Mouse (Mus musculus) stomach, embryonic 14.5 days (tissue): Measurements from ENCODE around the gene Spata5. TPM values are rescaled to one million over a fixed set of nuclear protein-coding genes. Genes with fewer than 3 reads are reported as not detected.

ENCODE experiments used
- ATAC-seq: fragments of 200-750 bp; cut with Nextera tagmentation; 2 replicates; pipeline ENCODE4 v1.8.0; 2017; ENCODE audit warnings: low read depth, moderate TSS enrichment; ENCODE audit not compliant: insufficient number of reproducible peaks, insufficient read depth, low FRiP score
- H3K27ac ChIP-seq: fragments of 300-500 bp; sonication (generic); 2 replicates; pipeline ENCODE4 v1.5.1; 2014; ENCODE audit warnings: mild to moderate bottlenecking, low read length, moderate library complexity, mixed read lengths
- H3K27me3 ChIP-seq: fragments of 300-500 bp; sonication (generic); 2 replicates; pipeline ENCODE4 v1.6.1; 2014; ENCODE audit warnings: low read length, control low read depth, mixed read lengths; ENCODE audit not compliant: control insufficient read depth, insufficient read depth
- H3K36me3 ChIP-seq: fragments of 300-500 bp; sonication (generic); 2 replicates; pipeline ENCODE4 v1.6.1; 2014; ENCODE audit warnings: mild to moderate bottlenecking, control low read depth, low read length, moderate library complexity, mixed read lengths; ENCODE audit not compliant: control insufficient read depth, insufficient read depth
- H3K4me1 ChIP-seq: fragments of 300-500 bp; sonication (generic); 2 replicates; pipeline ENCODE4 v1.6.1; 2014; ENCODE audit warnings: low read length, control low read depth, mixed read lengths; ENCODE audit not compliant: control insufficient read depth, insufficient read depth
- H3K4me2 ChIP-seq: fragments of 300-500 bp; sonication (generic); replicated peaks from 2 replicates; pipeline ENCODE4 v1.6.1; 2014; ENCODE audit warnings: low read depth, low read length, control low read depth
- H3K4me3 ChIP-seq: fragments of 300-500 bp; sonication (generic); 2 replicates; pipeline ENCODE4 v1.5.1; 2014; ENCODE audit warnings: low read depth, low read length, control low read depth
- H3K9ac ChIP-seq: fragments of 300-500 bp; sonication (generic); replicated peaks from 2 replicates; pipeline ENCODE4 v1.6.1; 2014; ENCODE audit warnings: low read depth, mild to moderate bottlenecking, control low read depth, low read length, moderate library complexity, mixed read lengths
- H3K9me3 ChIP-seq: fragments of 300-500 bp; sonication (generic); 2 replicates; pipeline ENCODE4 v1.6.1; 2016; ENCODE audit warnings: low read depth, low read length, control low read depth; ENCODE audit not compliant: control insufficient read depth
- WGBS: fragments of 180-500 bp; shearing (Covaris S2); extraction: QIAGEN DNeasy Blood & Tissue Kit; methylation state at CpG from one replicate; pipeline ENCODE4 v1.1.7; 2014; 5-methylcytosine and 5-hydroxymethylcytosine counted together
- polyA plus RNA-seq: library from polyadenylated mRNA; unstranded; fragments of >200 nt; fragmentation: Nextera tagmentation; extraction: Ambion mirVana; gene quantifications from 2 replicates; pipeline ENCODE4 v1.2.1, GENCODE M21; 2014

Gene Spata5
- polyA plus RNA-seq, 1 experiment from 2014 or later = 40.8 TPM

GRCm38 (mm10) chr3:37613722-37614121 lies 194.0 kb downstream of the Spata5 start:
- Histone ChIP-seq H3K27me3 (no peaks in the 10 kb centered on the region), H3K9me3 (no peaks in the 10 kb centered on the region), H3K27ac (no peak overlapping the region), H3K4me1 (no peaks in the 10 kb centered on the region), H3K4me2 (no peak overlapping the region), H3K36me3 (no peaks in the 10 kb centered on the region), H3K9ac (no peak overlapping the region), H3K4me3 (no peak overlapping the region)
- WGBS = 68% methylated on average over 10 of the region's 10 CpGs
- ATAC-seq = no peak; the same call in 1 of the 2 replicates

- Histone ChIP-seq H3K36me3 (no peaks in the 10 kb centered on the region), H3K4me3 (no peak overlapping the region), H3K4me2 (no peak overlapping the region), H3K9me3 (no peaks in the 10 kb centered on the region), H3K27me3 (no peaks in the 10 kb centered on the region), H3K4me1 (no peaks in the 10 kb centered on the region), H3K9ac (no peak overlapping the region), H3K27ac (no peak overlapping the region)
- ATAC-seq = no peak
- 77% methylated on average over 10 of the region's 10 CpGs for WGBS
Measured at GRCm38 (mm10) chr3:37614878-37615650, 195.4 kb downstream of the Spata5 start.

- no peak overlapping the region for H3K4me2 ChIP-seq
- no peak overlapping the region for H3K4me3 ChIP-seq
- no peak overlapping the region for H3K9ac ChIP-seq
- 73% methylated on average over 21 of the region's 21 CpGs for WGBS
- no peak overlapping the region for H3K27ac ChIP-seq
- H3K4me1 ChIP-seq = no peaks in the 10 kb centered on the region
- no peak for ATAC-seq
- no peaks in the 10 kb centered on the region for H3K27me3 ChIP-seq
- no peaks in the 10 kb centered on the region for H3K36me3 ChIP-seq
- H3K9me3 ChIP-seq = no peaks in the 10 kb centered on the region
Measured at GRCm38 (mm10) chr3:37616586-37617547, 197.2 kb downstream of the Spata5 start.

Other genes starting within 250 kb of the Spata5 start
- not detected in 2 replicates for gene Il21, start 187.3 kb upstream of the Spata5 start, polyA plus RNA-seq
- gene Bbs12, start 107.3 kb upstream of the Spata5 start, polyA plus RNA-seq = 8.1 and 9.2 TPM in 2 replicates
- gene Cetn4, start 107.2 kb upstream of the Spata5 start, polyA plus RNA-seq = 2.0 and 2.3 TPM in 2 replicates
- 2.4 and 3.1 TPM in 2 replicates for gene Fgf2, start 71.5 kb upstream of the Spata5 start, polyA plus RNA-seq
- gene Nudt6, start 315 bp downstream of the Spata5 start, polyA plus RNA-seq = 5.9 and 7.1 TPM in 2 replicates
- gene Spry1, start 220.1 kb downstream of the Spata5 start, polyA plus RNA-seq = 18.2 and 19.1 TPM in 2 replicates